Mouse (Mus musculus) MEL (cell line): ENCODE data around the gene Camk1g. TPM values are rescaled to one million over a fixed set of nuclear protein-coding genes. Genes with fewer than 3 reads are reported as not detected.

Experiments
- DNase-seq: peaks from one replicate; pipeline ENCODE4 v3.0.0; 2011; ENCODE audit warnings: low read depth, low spot score
- H3K27ac ChIP-seq: 2 replicates; pipeline ENCODE4 v1.5.1; 2012; ENCODE audit warnings: low read depth, mild to moderate bottlenecking, control low read depth, low read length, moderate library complexity; ENCODE audit not compliant: control insufficient read depth
- H3K27me3 ChIP-seq, 2 experiments: fragments of 150-350 bp in 1 of 2; sonication (generic) in 1 of 2; 2 replicates each; pipeline ENCODE4 v1.6.1; 2012; ENCODE audit warnings: low read length in 2 of 2, mild to moderate bottlenecking in 2 of 2, improper control_type of control experiment in 1 of 2, moderate library complexity in 1 of 2; ENCODE audit not compliant: insufficient read depth in 2 of 2, control insufficient read depth in 1 of 2
- H3K36me3 ChIP-seq, 2 experiments: 2 replicates each; pipeline ENCODE4 v1.6.1; 2012 to 2014; ENCODE audit warnings: low read length in 2 of 2, improper control_type of control experiment in 1 of 2, inconsistent platforms in 1 of 2, mild to moderate bottlenecking in 1 of 2; ENCODE audit not compliant: insufficient read depth in 2 of 2, control insufficient read depth in 1 of 2
- H3K4me1 ChIP-seq, 2 experiments: fragments of 150-350 bp in 1 of 2; sonication (generic) in 1 of 2; 2 replicates each; pipeline ENCODE4 v1.6.1; 2012; ENCODE audit warnings: low read length in 2 of 2, improper control_type of control experiment in 1 of 2, mild to moderate bottlenecking in 1 of 2; ENCODE audit not compliant: insufficient read depth in 2 of 2, control insufficient read depth in 1 of 2
- H3K4me3 ChIP-seq, 2 experiments: fragments of 150-350 bp in 1 of 2; sonication (generic) in 1 of 2; 2 replicates each; pipeline ENCODE4 v1.5.1; 2012; ENCODE audit warnings: low read depth in 2 of 2, low read length in 2 of 2, mild to moderate bottlenecking in 2 of 2, moderate library complexity in 2 of 2, control low read depth in 1 of 2, improper control_type of control experiment in 1 of 2; ENCODE audit not compliant: control insufficient read depth in 1 of 2, insufficient read depth in 1 of 2
- H3K79me2 ChIP-seq: 2 replicates; pipeline ENCODE4 v1.6.1; 2012; ENCODE audit warnings: mild to moderate bottlenecking, low read length, moderate library complexity; ENCODE audit not compliant: control insufficient read depth, poor library complexity, insufficient read depth
- H3K9ac ChIP-seq: 2 replicates; pipeline ENCODE4 v1.6.1; 2012; ENCODE audit warnings: low read depth, mild to moderate bottlenecking, control low read depth, low read length, moderate library complexity; ENCODE audit not compliant: control insufficient read depth, poor library complexity, severe bottlenecking
- H3K9me3 ChIP-seq: fragments of 150-350 bp; sonication (generic); replicated peaks from 2 replicates; pipeline ENCODE4 v1.6.1; 2012; ENCODE audit warnings: mild to moderate bottlenecking, low read length, improper control_type of control experiment, moderate library complexity; ENCODE audit not compliant: insufficient read depth
- CTCF ChIP-seq, 3 experiments: IDR thresholded peaks in 2 of 3; conservative IDR thresholded peaks in 1 of 3; 2 replicates each; pipeline ENCODE4 v1.5.1; 2011 to 2012; ENCODE audit warnings: low read length in 3 of 3, low read depth in 2 of 3, mild to moderate bottlenecking in 2 of 3, improper control_type of control experiment in 1 of 3, inconsistent platforms in 1 of 3, mixed read lengths in 1 of 3, moderate library complexity in 1 of 3; ENCODE audit not compliant: control insufficient read depth in 1 of 3, insufficient read depth in 1 of 3, poor library complexity in 1 of 3, severe bottlenecking in 1 of 3
- ELF1 ChIP-seq: IDR thresholded peaks from 2 replicates; pipeline ENCODE4 v1.6.1; 2014; ENCODE audit warnings: low read depth, mild to moderate bottlenecking, inconsistent platforms, low read length, improper control_type of control experiment, moderate library complexity
- ETS1 ChIP-seq: IDR thresholded peaks from 2 replicates; pipeline ENCODE4 v1.6.1; 2012; ENCODE audit warnings: low read depth, mild to moderate bottlenecking, inconsistent platforms, low read length, improper control_type of control experiment, moderate library complexity
- GATA1 ChIP-seq: IDR thresholded peaks from 2 replicates; pipeline ENCODE4 v1.6.1; 2011; ENCODE audit warnings: low read depth, low read length, improper control_type of control experiment
- HCFC1 ChIP-seq: IDR thresholded peaks from 2 replicates; pipeline ENCODE4 v1.6.1; 2012; ENCODE audit warnings: low read depth, mild to moderate bottlenecking, inconsistent platforms, low read length, improper control_type of control experiment, moderate library complexity
- KAT2A ChIP-seq: conservative IDR thresholded peaks from 2 replicates; pipeline ENCODE4 v1.6.1; 2012; ENCODE audit warnings: low read depth, low read length, improper control_type of control experiment, inconsistent platforms
- MAZ ChIP-seq: IDR thresholded peaks from 2 replicates; pipeline ENCODE4 v1.6.1; 2012; ENCODE audit warnings: low read depth, mild to moderate bottlenecking, inconsistent platforms, low read length, improper control_type of control experiment
- MEF2A ChIP-seq: IDR thresholded peaks from 2 replicates; pipeline ENCODE4 v1.6.1; 2014; ENCODE audit warnings: low read depth, mild to moderate bottlenecking, inconsistent platforms, low read length, improper control_type of control experiment; ENCODE audit not compliant: poor library complexity, insufficient replicate concordance, severe bottlenecking; ENCODE audit errors: extremely low read depth
- MXI1 ChIP-seq: IDR thresholded peaks from 2 replicates; pipeline ENCODE4 v1.6.1; 2011; ENCODE audit warnings: mild to moderate bottlenecking, low read depth, low read length, improper control_type of control experiment
- NRF1 ChIP-seq: IDR thresholded peaks from 2 replicates; pipeline ENCODE4 v1.6.1; 2014; ENCODE audit warnings: low read depth, mild to moderate bottlenecking, inconsistent platforms, low read length, improper control_type of control experiment, moderate library complexity; ENCODE audit not compliant: poor library complexity, insufficient read depth, severe bottlenecking
- POLR2A ChIP-seq, 2 experiments: IDR thresholded peaks; 2 replicates each; pipeline ENCODE4 v1.6.1; 2011 to 2012; ENCODE audit warnings: low read length in 2 of 2, mild to moderate bottlenecking in 2 of 2, control low read depth in 1 of 2, improper control_type of control experiment in 1 of 2, low read depth in 1 of 2, moderate library complexity in 1 of 2; ENCODE audit not compliant: control insufficient read depth in 1 of 2, insufficient read depth in 1 of 2, poor library complexity in 1 of 2
- POLR2AphosphoS2 ChIP-seq: IDR thresholded peaks from 2 replicates; pipeline ENCODE4 v1.6.1; 2011; ENCODE audit warnings: low read length, improper control_type of control experiment
- RAD21 ChIP-seq: IDR thresholded peaks from 2 replicates; pipeline ENCODE4 v1.6.1; 2011; ENCODE audit warnings: mild to moderate bottlenecking, low read depth, low read length, improper control_type of control experiment
- TBP ChIP-seq: IDR thresholded peaks from 2 replicates; pipeline ENCODE4 v1.8.0; 2011; ENCODE audit warnings: low read depth, low read length, improper control_type of control experiment
- TCF12 ChIP-seq: IDR thresholded peaks from 2 replicates; pipeline ENCODE4 v1.6.1; 2014; ENCODE audit warnings: low read depth, mild to moderate bottlenecking, inconsistent platforms, low read length, improper control_type of control experiment, moderate library complexity
- USF1 ChIP-seq: IDR thresholded peaks from 2 replicates; pipeline ENCODE4 v1.6.1; 2014; ENCODE audit warnings: low read depth, mild to moderate bottlenecking, inconsistent platforms, low read length, improper control_type of control experiment, moderate library complexity
- USF2 ChIP-seq, 2 experiments: IDR thresholded peaks; 2 replicates each; pipeline ENCODE4 v1.6.1; 2011 to 2012; ENCODE audit warnings: improper control_type of control experiment in 2 of 2, low read length in 2 of 2, borderline replicate concordance in 1 of 2, inconsistent platforms in 1 of 2, low read depth in 1 of 2, mild to moderate bottlenecking in 1 of 2; ENCODE audit not compliant: insufficient read depth in 1 of 2
- ZKSCAN1 ChIP-seq: IDR thresholded peaks from 2 replicates; pipeline ENCODE4 v1.6.1; 2012; ENCODE audit warnings: low read depth, mild to moderate bottlenecking, inconsistent platforms, low read length, improper control_type of control experiment, moderate library complexity
- ZMIZ1 ChIP-seq: IDR thresholded peaks from 2 replicates; pipeline ENCODE4 v1.6.1; 2012; ENCODE audit warnings: low read depth, mild to moderate bottlenecking, inconsistent platforms, low read length, improper control_type of control experiment, moderate library complexity
- polyA plus RNA-seq, 2 experiments: library from polyadenylated mRNA; stranded (reverse) in 1 of 2; unstranded in 1 of 2; fragments of >175 nt in 1 of 2; fragments of >200 nt in 1 of 2; gene quantifications; 2 replicates each; pipeline versions ENCODE4 v1.2.1 to v1.2.4; 2012; ENCODE audit warnings: low replicate concordance in 2 of 2, low read depth in 1 of 2; ENCODE audit not compliant: insufficient read length in 2 of 2, insufficient read depth in 1 of 2, missing spikeins in 1 of 2
- total RNA-seq: library from RNA; depleted of rRNA; stranded (reverse); fragments of 300-350 nt; gene quantifications from 2 replicates; pipeline ENCODE4 v1.2.3, GENCODE M21; 2012

The Camk1g gene
- total and polyA plus RNA-seq, 3 experiments: not detected

DNA sequence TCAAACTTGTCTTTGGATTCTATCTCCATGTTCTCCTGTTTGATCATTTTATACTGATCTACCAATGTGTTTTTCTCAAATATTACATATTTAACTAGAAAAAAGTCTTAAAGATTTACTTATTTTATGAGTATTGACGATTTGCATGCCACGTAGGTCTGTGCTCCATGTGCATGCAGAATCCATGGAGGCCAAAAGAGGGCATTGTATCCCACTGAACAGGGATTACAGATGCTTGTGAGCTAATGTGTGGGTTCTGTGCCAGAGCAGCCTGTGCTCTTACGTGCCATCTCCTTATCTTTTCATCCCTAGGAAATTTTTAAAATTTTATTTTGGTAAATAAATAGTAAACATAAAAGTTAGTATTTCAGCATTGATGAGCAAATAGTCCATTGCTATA lies 22.2 kb upstream of the Camk1g start:
- no peaks in the 10 kb centered on the region for H3K27me3 ChIP-seq
- H3K4me3 ChIP-seq: no peak overlapping the region
- TF ChIP-seq POLR2A (IDR thresholded peaks at IDR 0.05; ENCODE audit: control insufficient read depth in 1 of 2, insufficient read depth in 1 of 2, low read depth in 1 of 2, low read length in 2 of 2, poor library complexity in 1 of 2) (no peak), POLR2AphosphoS2 (no peak), USF1 (no peak), HCFC1 (no peak), KAT2A (no peak), GATA1 (no peak), MXI1 (no peak), MEF2A (no peak), ELF1 (no peak), ETS1 (no peak), ZKSCAN1 (no peak), MAZ (no peak), USF2 (IDR thresholded peaks at IDR 0.05; ENCODE audit: borderline replicate concordance in 1 of 2, insufficient read depth in 1 of 2, low read depth in 1 of 2, low read length in 2 of 2) (no peak), TBP (no peak), ZMIZ1 (no peak), CTCF (IDR thresholded peaks at IDR 0.05 in 2 of 3, conservative IDR thresholded peaks at IDR 0.05 in 1 of 3; ENCODE audit: control insufficient read depth in 1 of 3, insufficient read depth in 1 of 3, low read depth in 2 of 3, low read length in 3 of 3, poor library complexity in 1 of 3, severe bottlenecking in 1 of 3) (no peak), RAD21 (no peak), NRF1 (no peak)
- no peaks in the 10 kb centered on the region for H3K4me1 ChIP-seq
- no peaks in the 10 kb centered on the region for H3K79me2 ChIP-seq
- H3K36me3 ChIP-seq: no peaks in the 10 kb centered on the region
- H3K27ac ChIP-seq: no peak overlapping the region
- no peak for DNase-seq
- no peaks in the 10 kb centered on the region for H3K9me3 ChIP-seq
- H3K9ac ChIP-seq: no peak overlapping the region

DNA sequence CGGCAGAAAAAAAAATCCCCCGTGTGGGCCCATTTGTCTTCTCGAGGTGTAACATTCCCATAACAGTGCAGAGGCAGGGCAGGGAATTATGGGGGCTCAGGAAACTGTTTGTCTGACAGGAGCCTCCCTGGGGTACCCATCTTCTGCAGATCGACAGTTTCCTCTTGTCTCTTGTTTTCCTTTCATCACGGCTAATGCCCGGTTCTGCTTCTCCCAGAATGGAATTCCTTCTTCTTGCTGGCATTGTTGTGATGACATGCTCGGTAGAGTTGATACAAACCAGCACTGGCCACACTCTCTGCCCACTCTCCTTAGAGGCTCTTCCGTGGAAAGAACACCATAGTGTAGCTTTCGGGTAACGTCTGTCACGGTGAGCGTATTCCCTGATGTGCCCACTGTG lies 19.9 kb upstream of the Camk1g start:
- H3K4me1 ChIP-seq: no peaks in the 10 kb centered on the region
- H3K9ac ChIP-seq: no peak overlapping the region
- no peak for TF ChIP-seq TCF12
- no peak for TF ChIP-seq USF2 (IDR thresholded peaks at IDR 0.05; ENCODE audit: borderline replicate concordance in 1 of 2, insufficient read depth in 1 of 2, low read depth in 1 of 2, low read length in 2 of 2)
- no peak for TF ChIP-seq MEF2A
- no peak overlapping the region for H3K27ac ChIP-seq
- no peaks in the 10 kb centered on the region for H3K9me3 ChIP-seq
- no peaks in the 10 kb centered on the region for H3K79me2 ChIP-seq
- no peaks in the 10 kb centered on the region for H3K27me3 ChIP-seq
- H3K4me3 ChIP-seq: no peak overlapping the region
- DNase-seq: no peak
- no peaks in the 10 kb centered on the region for H3K36me3 ChIP-seq
